Mouse (Mus musculus) neural tube, embryonic 10.5 days (tissue): ENCODE measurements at regions not wholly inside any gene's neighbourhood (a gene's known extent, or its start where the extent isn't known, plus 50 kb on each side); places are given as distances from the start of the nearest gene placed in this dataset.

Experiments
- DNase-seq: peaks from one replicate; pipeline ENCODE4 v3.0.0-alpha.2; 2017; ENCODE audit warnings: low spot score; ENCODE audit errors: extremely low spot score

GRCm38 (mm10) chr9:14092996-14093442 is 181.8 kb upstream of the Sesn3 start:
- DNase-seq, result no peak

GRCm38 (mm10) chr9:14103538-14103937 is 171.3 kb upstream of the Sesn3 start:
- DNase-seq, result no peak

- no peak for DNase-seq
Observed at GRCm38 (mm10) chr9:14104921-14105320, 169.9 kb upstream of the Sesn3 start.

DNA sequence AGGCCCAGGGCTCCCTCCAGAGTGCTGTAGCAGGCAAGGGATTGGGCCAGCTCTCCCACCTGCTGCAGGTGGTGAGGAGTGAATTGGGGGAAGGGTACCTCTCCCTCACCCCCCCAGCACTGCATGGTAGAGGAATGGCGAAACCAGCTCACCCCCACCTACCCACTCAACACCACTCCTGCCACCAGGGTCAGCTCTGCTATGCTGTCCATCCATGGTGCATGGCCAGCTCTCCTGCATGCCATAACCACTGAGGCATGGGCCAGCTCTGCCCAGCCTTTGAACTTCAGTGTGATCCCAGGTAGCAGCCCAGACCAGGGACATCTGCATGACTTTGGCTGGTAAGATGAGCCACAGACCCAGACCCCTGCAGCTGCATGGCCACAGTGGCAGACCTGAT is 168.5 kb upstream of the Sesn3 start:
- no peak for DNase-seq

DNA sequence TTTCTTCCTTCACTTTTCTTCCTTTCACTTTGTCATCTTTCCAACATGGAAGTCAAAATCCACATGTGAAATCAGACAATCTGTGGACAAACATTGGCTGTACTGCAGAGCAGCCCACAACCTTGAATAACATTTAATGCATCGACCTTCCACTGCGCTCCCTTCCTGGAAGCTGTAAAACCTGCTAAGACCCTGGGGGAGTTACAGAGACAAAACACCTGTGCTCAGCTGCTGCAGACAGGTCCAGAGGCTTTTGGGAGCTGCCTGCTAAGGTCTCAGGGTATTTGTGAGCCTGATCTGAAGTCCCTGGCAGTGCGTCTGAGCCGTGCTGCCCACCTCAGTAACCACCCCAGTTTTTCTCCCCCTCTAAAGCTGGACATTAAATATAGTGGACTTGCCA is 166.1 kb upstream of the Sesn3 start:
- no peak for DNase-seq

DNA sequence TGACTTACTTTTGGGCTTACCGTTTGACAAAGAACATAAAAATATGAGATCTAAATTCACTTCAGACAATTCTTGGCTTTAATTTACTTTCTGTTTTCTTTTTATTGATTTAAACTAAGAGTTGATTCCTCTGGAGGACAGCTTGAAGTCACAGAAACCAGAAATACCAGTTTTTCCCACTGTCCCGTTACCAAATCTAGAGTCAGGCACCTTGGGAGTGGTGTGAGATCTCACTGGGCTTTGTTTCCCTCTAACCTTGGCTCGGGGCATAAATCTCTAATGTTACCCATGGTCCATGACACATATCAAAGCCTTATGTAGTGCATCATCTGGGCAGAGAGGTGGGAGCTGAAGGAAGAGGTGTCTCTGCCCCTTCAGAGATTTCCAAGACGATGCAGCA is 165.4 kb upstream of the Sesn3 start:
- no peak for DNase-seq

DNA sequence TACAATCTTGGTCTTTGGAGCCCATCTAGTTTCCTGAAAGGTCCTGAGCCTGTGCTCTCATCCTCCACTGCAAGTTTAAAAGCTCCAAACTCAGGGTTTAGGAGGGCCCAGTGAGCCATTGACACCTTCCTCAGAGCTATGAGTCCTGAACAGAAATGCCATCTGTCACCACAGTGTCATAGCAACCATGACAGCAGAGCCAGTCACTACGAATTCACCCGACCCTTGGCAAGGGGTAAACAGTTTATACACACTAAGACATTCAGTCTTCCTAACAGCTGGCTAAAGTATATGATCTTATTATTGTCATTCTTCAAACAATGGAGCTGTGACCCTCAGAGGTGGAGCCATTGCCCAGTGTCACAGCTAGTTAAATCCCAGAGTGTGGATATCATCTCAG is 163.2 kb upstream of the Sesn3 start:
- no peak for DNase-seq

DNA sequence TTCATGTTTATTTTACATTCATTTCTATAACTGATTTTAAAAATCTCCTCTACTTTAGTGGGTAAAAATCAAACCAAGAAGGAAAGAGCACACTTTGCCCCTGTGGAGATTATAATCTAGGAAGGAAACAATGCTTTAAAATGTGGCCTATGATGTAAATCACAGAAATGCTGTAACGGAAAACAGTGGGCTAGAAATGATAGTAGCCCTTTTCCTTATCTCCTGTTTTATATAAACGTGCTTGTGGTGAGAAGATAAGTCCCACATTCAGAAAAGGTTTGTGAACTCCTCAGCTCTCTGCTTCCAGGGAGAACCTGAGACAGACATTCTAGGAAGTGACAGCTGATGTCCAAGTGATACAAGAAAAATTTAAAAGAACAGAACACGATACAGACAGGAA is 159.3 kb upstream of the Sesn3 start:
- no peak for DNase-seq

- no peak for DNase-seq
Observed at GRCm38 (mm10) chr9:14116097-14116840, 158.6 kb upstream of the Sesn3 start.

GRCm38 (mm10) chr9:14133372-14133771 is 141.5 kb upstream of the Sesn3 start:
- DNase-seq, result no peak

GRCm38 (mm10) chr9:14134894-14135450 is 139.9 kb upstream of the Sesn3 start:
- no peak for DNase-seq

DNA sequence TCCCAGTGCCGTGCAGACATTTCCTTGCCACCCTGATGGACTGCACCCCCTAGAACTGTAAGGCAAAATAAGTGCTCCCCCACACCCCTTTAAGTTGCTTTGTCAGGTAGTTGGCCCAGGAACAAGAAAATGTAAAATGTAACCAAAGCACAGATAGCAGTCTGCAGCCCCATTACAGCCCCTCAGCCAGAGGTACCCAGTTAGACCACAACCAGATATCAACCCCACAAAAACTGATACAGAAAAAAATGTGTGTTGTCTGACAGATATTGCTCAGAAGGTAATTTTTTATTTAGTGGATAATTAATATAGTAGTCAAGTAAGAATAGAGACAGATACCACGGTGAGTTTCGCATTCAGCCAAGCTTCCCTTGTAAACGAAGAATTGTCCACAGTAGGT is 133.5 kb upstream of the Sesn3 start:
- no peak for DNase-seq

DNA sequence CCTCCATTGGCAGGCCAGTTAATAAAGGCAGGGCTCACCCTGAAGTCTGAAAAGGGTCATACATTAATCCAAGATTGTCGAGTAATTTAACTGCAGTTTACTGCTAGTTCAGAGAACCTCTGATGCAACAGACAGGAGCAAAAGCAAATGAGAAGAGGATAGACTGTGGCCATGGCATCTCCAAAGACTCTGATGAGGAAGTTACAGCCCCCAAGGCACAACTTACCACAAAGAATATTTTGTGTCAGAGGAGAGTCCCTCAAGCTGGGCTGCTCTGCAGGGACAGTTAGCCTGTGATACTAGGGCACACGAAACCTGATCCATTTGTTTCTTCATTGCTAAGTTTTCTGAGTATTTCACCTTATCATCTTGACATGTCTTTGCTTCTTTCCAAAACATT is 130.9 kb upstream of the Sesn3 start:
- DNase-seq, result no peak

GRCm38 (mm10) chr9:14147088-14147487 is 127.8 kb upstream of the Sesn3 start:
- DNase-seq, result no peak

- DNase-seq, result no peak
Observed at GRCm38 (mm10) chr9:14147731-14148130, 127.1 kb upstream of the Sesn3 start.

GRCm38 (mm10) chr9:14150288-14150687 is 124.6 kb upstream of the Sesn3 start:
- DNase-seq, result no peak

DNA sequence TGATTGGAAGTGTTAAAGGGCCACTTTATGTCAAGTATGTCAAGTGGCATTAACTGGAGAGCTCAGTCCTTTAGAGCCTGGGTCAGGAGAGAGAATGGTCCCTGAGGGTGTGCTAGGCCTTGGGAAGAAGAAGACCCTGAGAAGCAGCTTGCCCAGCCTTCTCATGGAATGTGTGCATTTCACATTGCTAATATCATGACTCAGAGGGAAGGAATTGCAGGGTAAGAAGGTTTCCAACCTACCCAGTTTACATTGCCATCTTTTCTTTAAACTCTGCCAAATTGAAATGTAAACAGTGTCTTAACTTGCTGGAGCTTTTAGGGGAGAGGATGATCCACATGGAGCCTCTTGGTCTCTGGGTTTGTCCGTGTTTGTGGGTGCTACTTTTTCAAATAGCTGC is 117.9 kb upstream of the Sesn3 start:
- DNase-seq, result no peak

DNA sequence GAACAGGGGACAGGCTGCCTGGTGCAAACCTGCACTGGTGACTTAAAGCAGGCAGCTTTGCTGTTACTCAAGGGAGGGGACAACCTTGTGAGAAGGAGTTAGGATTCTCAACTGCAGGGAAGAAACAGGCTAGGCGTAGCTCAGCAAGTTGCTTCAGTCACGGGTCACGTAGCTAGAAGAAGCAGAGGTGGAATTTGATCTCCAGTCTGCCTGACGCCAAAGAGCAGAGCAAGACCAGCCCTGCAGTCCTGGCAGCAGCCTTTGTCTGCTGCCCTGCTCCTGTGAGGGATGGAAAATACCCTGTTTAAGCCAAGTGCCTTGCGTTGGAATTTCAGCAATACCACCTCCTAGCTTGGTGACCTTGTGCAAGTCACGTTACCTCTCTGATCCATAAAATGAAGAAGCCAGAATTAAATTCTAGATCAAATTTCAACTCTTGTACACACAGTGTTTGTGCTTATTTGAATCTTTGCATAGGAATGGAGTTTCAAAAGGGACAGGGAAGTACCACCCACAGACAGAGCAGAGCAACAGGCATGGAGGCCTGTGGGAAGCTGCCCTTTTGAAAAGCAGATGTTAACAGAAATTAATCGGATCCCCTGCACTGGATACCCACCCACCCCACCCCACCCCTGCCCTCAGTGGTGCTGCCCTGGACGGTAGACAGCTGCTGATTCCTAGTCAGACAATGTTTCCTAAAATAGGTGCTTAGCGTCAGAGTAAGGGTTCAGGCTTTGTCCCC is 116.6 kb upstream of the Sesn3 start:
- no peak for DNase-seq

GRCm38 (mm10) chr9:14160207-14160606 is 114.7 kb upstream of the Sesn3 start:
- no peak for DNase-seq

DNA sequence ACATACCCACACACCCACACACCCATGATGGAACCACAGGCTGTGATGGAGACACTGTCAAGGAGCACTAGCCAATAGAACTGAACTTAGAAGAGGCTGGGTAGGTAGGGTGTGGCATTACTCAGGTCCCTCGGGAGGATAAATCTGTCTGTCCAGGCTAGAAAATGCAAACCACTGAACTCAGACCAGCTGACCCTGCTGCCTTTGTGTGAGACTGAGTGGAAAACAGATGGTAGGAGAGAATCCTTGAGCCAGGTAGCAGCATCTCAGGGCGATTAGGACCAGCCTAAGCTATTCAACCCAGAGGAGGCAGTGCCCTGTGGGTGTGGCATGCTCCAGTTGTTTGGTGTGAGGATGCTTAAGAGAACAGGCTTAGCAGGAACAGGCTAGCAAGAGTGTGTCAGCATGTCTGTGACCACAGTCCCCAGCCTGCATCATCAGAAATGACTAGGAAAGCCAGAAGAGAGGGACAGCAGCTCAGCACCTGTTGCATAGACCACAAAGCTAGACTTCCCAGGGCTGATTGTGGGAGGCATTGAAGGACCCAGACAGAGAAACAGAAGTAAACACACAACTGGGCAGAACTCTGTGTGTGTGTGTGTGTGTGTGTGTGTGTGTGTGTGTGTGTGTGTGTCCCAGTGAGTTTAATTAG is 103.2 kb upstream of the Sesn3 start:
- no peak for DNase-seq

DNA sequence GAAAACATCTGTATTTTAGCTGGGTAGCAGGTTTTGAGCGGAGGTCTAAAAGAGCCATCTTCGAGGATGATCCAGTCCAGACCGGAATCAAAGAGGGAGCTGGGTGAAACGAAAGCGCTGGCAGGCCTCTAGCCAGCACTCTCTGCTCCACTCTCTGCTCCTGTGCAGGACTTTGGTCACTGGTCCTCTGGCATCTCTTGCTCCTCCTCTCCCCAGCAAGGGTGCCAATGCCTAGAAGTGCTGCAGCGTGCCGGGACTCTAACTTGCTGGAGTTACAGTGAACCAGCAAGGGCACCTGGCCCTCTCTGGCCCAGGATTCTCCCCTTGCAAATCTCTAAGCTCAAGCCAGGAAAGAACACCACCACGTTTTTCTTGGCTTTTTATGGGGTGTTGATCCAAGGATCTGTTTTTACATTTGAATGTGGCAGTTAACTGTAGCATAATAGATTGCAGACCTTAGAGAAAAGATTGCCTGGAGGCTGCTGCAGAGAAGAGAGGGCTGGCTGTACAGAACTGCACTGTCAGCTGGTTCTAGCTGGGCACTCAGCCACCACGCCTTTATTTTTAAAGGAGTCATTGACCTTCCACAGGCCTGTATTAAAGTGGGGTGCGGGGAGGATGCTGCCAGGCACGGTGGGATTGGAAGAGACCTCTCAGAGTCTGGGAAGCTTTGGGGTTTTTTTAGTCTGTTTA is 101.1 kb upstream of the Sesn3 start:
- DNase-seq, result no peak
